Mouse (Mus musculus) cerebellum, adult 2 months (tissue): ENCODE results near the gene Rpa2.

Experiments
- CTCF ChIP-seq: fragments of 200-500 bp; IDR thresholded peaks from 2 replicates; pipeline ENCODE4 v1.5.1; 2011; ENCODE audit warnings: low read depth, mild to moderate bottlenecking, control low read depth, low read length, moderate library complexity, borderline replicate concordance; ENCODE audit not compliant: insufficient read depth
- POLR2A ChIP-seq: fragments of 200-500 bp; IDR thresholded peaks from 2 replicates; pipeline ENCODE4 v1.6.1; 2011; ENCODE audit warnings: low read length, control low read depth, borderline replicate concordance; ENCODE audit not compliant: insufficient read depth

GRCm38 (mm10) chr4:132767914-132768876 is at the start of gene Rpa2:
- TF ChIP-seq CTCF (no peak), POLR2A (peak; percentile 27; the same call in 1 of the 2 replicates)
